In genomic region chr2:27377164-27377563, GRCm38 (mm10) we compare ENCODE assay signal across 12 mouse cellular contexts. TPM values are rescaled to one million over a fixed set of nuclear protein-coding genes. Genes with fewer than 3 reads are reported as not detected.
A peak's percentile ranks its signal among the peaks of the same experiment; 100 is the strongest.
DNase-seq lines count a peak whose midpoint lies in the region; ATAC-seq and TF ChIP-seq lines count a peak whose summit lies in the region.
"Had no signal": no experiment of that assay in that cellular context is flagged by ENCODE, and none has a peak within 500 bp of the region (broad histone marks: within the 10 kb centered on the region; RNA-seq: fewer than 3 reads in every experiment).

No protein-coding gene starts in this region.

- H3K4me3 ChIP-seq in forebrain, embryonic 14.5 days (ENCODE audit: low read depth, low read length) = no peak overlapping the region
- H3K4me3 ChIP-seq in forebrain, embryonic 11.5 days (ENCODE audit: low read depth, low read length) = no peak overlapping the region
- H3K4me3 ChIP-seq in left cerebral cortex, adult 2 months = no peak overlapping the region
- no peak overlapping the region for H3K4me3 ChIP-seq in hindbrain, embryonic 13.5 days
- H3K4me3 ChIP-seq in midbrain, embryonic 15.5 days = no peak overlapping the region
- H3K4me3 ChIP-seq: myocyte had no signal

- H3K4me1 ChIP-seq in forebrain, embryonic 14.5 days (ENCODE audit: control insufficient read depth, insufficient read depth, low read length) = peaks cover 35% of the 10 kb centered on the region
- H3K4me1 ChIP-seq in forebrain, embryonic 11.5 days (replicated peaks; ENCODE audit: control insufficient read depth, insufficient read depth, low read length) = peaks cover 18% of the 10 kb centered on the region
- peaks cover 80% of the 10 kb centered on the region for H3K4me1 ChIP-seq in hindbrain, embryonic 13.5 days (replicated peaks)
- H3K4me1 ChIP-seq in midbrain, embryonic 15.5 days = peaks cover 33% of the 10 kb centered on the region

- intact Hi-C loops in left cerebral cortex, postnatal 4 days (cut with DNase I) = no loop called here
- intact Hi-C loops in left cerebral cortex, adult 2 months (cut with DNase I) = no loop called here

- TF ChIP-seq CTCF in left cerebral cortex, adult 2 months (IDR thresholded peaks at IDR 0.05) = no peak

- H3K36me3 ChIP-seq in forebrain, embryonic 14.5 days (ENCODE audit: control insufficient read depth, insufficient read depth, low read length) = no peaks in the 10 kb centered on the region
- no peaks in the 10 kb centered on the region for H3K36me3 ChIP-seq in forebrain, embryonic 11.5 days (ENCODE audit: control insufficient read depth, insufficient read depth, low read length)
- H3K36me3 ChIP-seq in hindbrain, embryonic 13.5 days = no peaks in the 10 kb centered on the region
- H3K36me3 ChIP-seq in midbrain, embryonic 15.5 days (replicated peaks) = no peaks in the 10 kb centered on the region

- no peak overlapping the region for H3K9ac ChIP-seq in forebrain, embryonic 14.5 days (ENCODE audit: low read length)
- H3K9ac ChIP-seq in forebrain, embryonic 11.5 days (ENCODE audit: low read length) = no peak overlapping the region
- no peak overlapping the region for H3K9ac ChIP-seq in hindbrain, embryonic 13.5 days
- no peak overlapping the region for H3K9ac ChIP-seq in midbrain, embryonic 15.5 days

- H3K27ac ChIP-seq in forebrain, embryonic 14.5 days (ENCODE audit: low read depth, low read length) = no peak overlapping the region
- no peak overlapping the region for H3K27ac ChIP-seq in forebrain, embryonic 11.5 days (ENCODE audit: low read depth, low read length)
- no peak overlapping the region for H3K27ac ChIP-seq in left cerebral cortex, adult 2 months
- H3K27ac ChIP-seq in hindbrain, embryonic 13.5 days = peak overlapping the region; percentile 83
- H3K27ac ChIP-seq in midbrain, embryonic 15.5 days = 0 out of 2 replicates have a peak overlapping the region, but pooled peaks have one; percentile 22

- peak; percentile 75 for DNase-seq in forebrain, embryonic 14.5 days (ENCODE audit: low spot score)
- no peak for DNase-seq in forebrain, embryonic 11.5 days (ENCODE audit: low spot score)
- peak; percentile 53 for DNase-seq in left cerebral cortex, postnatal 4 days
- no peak for DNase-seq in left cerebral cortex, adult 2 months (ENCODE audit: extremely low spot score in 1 of 2, low spot score in 2 of 2)
- DNase-seq in testis, postnatal 14 days (ENCODE audit: low spot score) = no peak
- no peak for DNase-seq in right cerebral cortex, postnatal 14 days
- DNase-seq: cerebellum, adult 9-11 months; gastrocnemius, postnatal 10 days had no signal

- H3K9me3 ChIP-seq in forebrain, embryonic 14.5 days (replicated peaks; ENCODE audit: control insufficient read depth, low read length) = no peaks in the 10 kb centered on the region
- H3K9me3 ChIP-seq in forebrain, embryonic 11.5 days (ENCODE audit: control insufficient read depth, low read length) = no peaks in the 10 kb centered on the region
- H3K9me3 ChIP-seq in hindbrain, embryonic 13.5 days = no peaks in the 10 kb centered on the region
- H3K9me3 ChIP-seq in midbrain, embryonic 15.5 days = no peaks in the 10 kb centered on the region

- peak; percentile 58; the same call in 1 of the 2 replicates for ATAC-seq in forebrain, embryonic 14.5 days
- no peak for ATAC-seq in forebrain, embryonic 11.5 days (replicated peaks; ENCODE audit: low FRiP score)
- ATAC-seq in hindbrain, embryonic 13.5 days (ENCODE audit: low FRiP score) = peak; percentile 10; the same call in 1 of the 2 replicates
- ATAC-seq in midbrain, embryonic 15.5 days (replicated peaks) = peak; percentile 30; the same call in 1 of the 2 replicates
- ATAC-seq: Patski had no signal

- H3K4me2 ChIP-seq in forebrain, embryonic 14.5 days (ENCODE audit: low read length) = no peak overlapping the region
- H3K4me2 ChIP-seq in forebrain, embryonic 11.5 days (ENCODE audit: low read depth, low read length, severe bottlenecking) = no peak overlapping the region
- no peak overlapping the region for H3K4me2 ChIP-seq in hindbrain, embryonic 13.5 days
- H3K4me2 ChIP-seq in midbrain, embryonic 15.5 days = no peak overlapping the region

- H3K27me3 ChIP-seq in forebrain, embryonic 14.5 days (replicated peaks; ENCODE audit: control insufficient read depth, insufficient read depth, low read length) = no peaks in the 10 kb centered on the region
- no peaks in the 10 kb centered on the region for H3K27me3 ChIP-seq in forebrain, embryonic 11.5 days (ENCODE audit: control insufficient read depth, insufficient read depth, low read length)
- H3K27me3 ChIP-seq in hindbrain, embryonic 13.5 days = no peaks in the 10 kb centered on the region
- no peaks in the 10 kb centered on the region for H3K27me3 ChIP-seq in midbrain, embryonic 15.5 days (replicated peaks)
- H3K27me3 ChIP-seq: Patski had no signal

- WGBS in forebrain, embryonic 14.5 days = 16% methylated on average over 8 of the region's 8 CpGs
- 53% methylated on average over 8 of the region's 8 CpGs for WGBS in forebrain, embryonic 11.5 days
- WGBS in hindbrain, embryonic 13.5 days = 24% methylated on average over 8 of the region's 8 CpGs
- WGBS in midbrain, embryonic 15.5 days = 9% methylated on average over 8 of the region's 8 CpGs

RNA-seq across cellular contexts. Expression of gene Vav2, which starts 49.7 kb away (rescaled TPM):
- 7.4 and 8.9 TPM in 2 replicates for polyA plus RNA-seq in forebrain, embryonic 14.5 days (2014; fragmentation: Nextera tagmentation; extraction: Ambion mirVana)
- 12.7 and 15.7 TPM in 2 replicates for polyA plus RNA-seq in forebrain, embryonic 11.5 days (2014; fragmentation: Nextera tagmentation; extraction: Ambion mirVana)
- 10 to 100 TPM; 59.2 to 60.4 TPM for total RNA-seq in left cerebral cortex, postnatal 4 days (2021)
- 10 to 100 TPM; 10.2 to 10.5 TPM for total RNA-seq in left cerebral cortex, adult 2 months (2021)
- 13.4 and 15.1 TPM in 2 replicates for polyA plus RNA-seq in hindbrain, embryonic 13.5 days (2015; fragmentation: Nextera tagmentation; extraction: Ambion mirVana)
- 13.9 and 15.7 TPM in 2 replicates for polyA plus RNA-seq in midbrain, embryonic 15.5 days (2015; fragmentation: Nextera tagmentation; extraction: Ambion mirVana)

Comparison
In these comparisons a context has a peak if more than half of its experiments do, and no peak if none do; other contexts are left out.
1. DNase-seq: peak in forebrain, embryonic 14.5 days (single experiment) and left cerebral cortex, postnatal 4 days (single experiment); none in forebrain, embryonic 11.5 days (single experiment), left cerebral cortex, adult 2 months (0 of 2), testis, postnatal 14 days (single experiment) and right cerebral cortex, postnatal 14 days (single experiment).
2. H3K27ac ChIP-seq: peak in hindbrain, embryonic 13.5 days (single experiment) and midbrain, embryonic 15.5 days (single experiment); none in forebrain, embryonic 14.5 days (single experiment), forebrain, embryonic 11.5 days (single experiment) and left cerebral cortex, adult 2 months (single experiment).